Mouse (Mus musculus) midbrain, embryonic 10.5 days (tissue): ENCODE measurements around the gene Syap1. TPM values are rescaled to one million over a fixed set of nuclear protein-coding genes. Genes with fewer than 3 reads are reported as not detected.
"Not testable (repeated sequence)": the region's sequence is repeated elsewhere in the genome, so short reads cannot be mapped to it uniquely, and the experiment has no call there.

ENCODE experiments used
- DNase-seq: peaks from one replicate; pipeline ENCODE4 v3.0.0-alpha.2; 2017; ENCODE audit warnings: low spot score
- H3K27ac ChIP-seq: fragments of 300-500 bp; sonication (generic); replicated peaks from 2 replicates; pipeline ENCODE4 v1.5.1; 2016; ENCODE audit warnings: mild to moderate bottlenecking
- H3K27me3 ChIP-seq: fragments of 300-500 bp; sonication (generic); 2 replicates; pipeline ENCODE4 v1.6.1; 2016; ENCODE audit warnings: low read depth, mild to moderate bottlenecking; ENCODE audit not compliant: poor library complexity, severe bottlenecking
- H3K36me3 ChIP-seq: fragments of 300-500 bp; sonication (generic); 2 replicates; pipeline ENCODE4 v1.6.1; 2016; ENCODE audit warnings: mild to moderate bottlenecking, moderate library complexity
- H3K4me1 ChIP-seq: fragments of 300-500 bp; sonication (generic); 2 replicates; pipeline ENCODE4 v1.6.1; 2016
- H3K4me3 ChIP-seq: fragments of 300-500 bp; sonication (generic); 2 replicates; pipeline ENCODE4 v1.5.1; 2016; ENCODE audit warnings: mild to moderate bottlenecking, moderate library complexity
- H3K9me3 ChIP-seq: fragments of 300-500 bp; sonication (generic); replicated peaks from 2 replicates; pipeline ENCODE4 v1.6.1; 2016; ENCODE audit warnings: mild to moderate bottlenecking
- WGBS: fragments of 180-500 bp; shearing (Covaris S2); methylation state at CpG from one replicate; pipeline ENCODE4 v1.1.7; 2016; 5-methylcytosine and 5-hydroxymethylcytosine counted together
- polyA plus RNA-seq: library from polyadenylated mRNA; unstranded; fragments of >200 nt; fragmentation: Nextera tagmentation; extraction: Ambion mirVana; gene quantifications from 2 replicates; pipeline ENCODE4 v1.2.1, GENCODE M21; 2016

Gene Syap1
- polyA plus RNA-seq, 1 experiment from 2014 or later = 25.7 TPM

DNA sequence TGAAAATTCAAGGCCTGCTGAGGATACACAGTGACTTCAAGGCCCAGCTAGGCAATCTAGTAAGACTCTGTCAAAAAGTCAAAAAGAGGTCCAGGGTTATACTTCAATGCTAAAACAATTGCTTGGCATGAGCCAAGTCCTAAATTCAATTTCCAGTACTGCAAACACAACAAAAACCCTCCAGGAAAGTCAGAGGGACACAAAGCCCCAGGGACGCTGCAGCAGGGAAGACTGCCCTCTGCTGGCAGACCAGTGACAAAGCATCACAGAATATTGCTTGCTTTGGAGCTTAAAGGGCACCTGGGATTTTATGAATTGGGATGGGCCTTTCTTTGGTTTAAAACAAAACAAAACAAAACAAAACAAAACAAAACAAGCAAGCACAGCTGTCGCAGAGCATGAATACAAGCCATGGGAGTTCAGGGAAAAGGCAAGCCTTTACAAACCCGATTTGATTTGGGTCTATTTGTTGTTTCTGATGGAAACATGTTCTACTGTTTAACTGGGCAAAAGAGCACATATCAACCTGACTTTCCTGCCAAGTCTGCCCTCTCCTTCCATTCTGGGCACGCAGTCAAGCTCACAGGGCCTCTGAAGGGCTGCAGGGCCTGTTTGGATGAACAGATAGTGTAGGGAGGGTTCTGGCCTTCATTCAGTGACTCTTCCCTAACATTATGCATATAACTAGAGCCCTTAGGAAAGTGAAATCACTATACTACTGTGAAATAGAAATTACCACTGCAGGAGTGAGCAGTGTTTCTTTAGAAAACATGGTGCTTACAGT lies 16.3 kb downstream of the Syap1 start:
- DNase-seq = peak; percentile 11
- Histone ChIP-seq H3K36me3 (peaks cover 45% of the 10 kb centered on the region), H3K27me3 (peaks cover 13% of the 10 kb centered on the region; the same call in 1 of the 2 replicates), H3K4me3 (no peak overlapping the region), H3K9me3 (no peaks in the 10 kb centered on the region), H3K27ac (no peak overlapping the region), H3K4me1 (no peaks in the 10 kb centered on the region)
- WGBS = 43% methylated on average over 4 of the region's 4 CpGs

DNA sequence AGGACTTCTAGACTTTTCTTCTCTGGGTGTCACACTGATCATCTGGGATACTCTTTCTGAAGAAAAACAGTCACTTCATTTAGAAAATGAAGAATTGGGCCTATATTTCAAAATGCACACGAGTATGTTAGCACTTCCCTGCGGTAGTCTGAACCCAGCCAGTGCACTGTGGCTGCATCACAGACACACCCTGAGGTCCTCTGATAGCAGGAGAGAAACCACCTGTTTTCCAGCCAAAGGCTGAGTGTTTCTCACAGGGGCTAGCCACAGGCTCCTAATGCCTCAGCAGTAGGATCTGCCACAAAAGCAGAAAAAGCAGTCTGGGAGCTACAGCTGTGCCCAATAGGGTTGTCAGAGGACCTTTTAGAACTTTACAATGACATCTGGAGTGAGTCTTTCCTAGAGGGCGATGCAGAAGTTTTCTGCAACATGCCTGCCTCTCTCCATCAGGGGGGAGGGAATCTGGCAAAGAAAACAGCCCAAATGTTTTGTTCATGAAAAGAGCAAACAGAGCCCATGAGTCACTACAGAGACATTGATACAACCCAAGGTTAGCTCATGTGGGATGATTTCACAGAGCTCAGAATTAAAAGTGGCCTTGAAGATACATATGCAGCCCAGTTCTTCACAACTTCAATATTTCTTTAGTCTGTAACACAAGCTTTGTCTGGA lies 19.8 kb downstream of the Syap1 start:
- no peak for DNase-seq
- WGBS = 85% methylated on average over 3 of the region's 3 CpGs
- Histone ChIP-seq H3K4me3 (no peak overlapping the region), H3K36me3 (peaks cover 41% of the 10 kb centered on the region), H3K9me3 (no peaks in the 10 kb centered on the region), H3K4me1 (no peaks in the 10 kb centered on the region), H3K27ac (no peak overlapping the region), H3K27me3 (peaks cover 20% of the 10 kb centered on the region)

DNA sequence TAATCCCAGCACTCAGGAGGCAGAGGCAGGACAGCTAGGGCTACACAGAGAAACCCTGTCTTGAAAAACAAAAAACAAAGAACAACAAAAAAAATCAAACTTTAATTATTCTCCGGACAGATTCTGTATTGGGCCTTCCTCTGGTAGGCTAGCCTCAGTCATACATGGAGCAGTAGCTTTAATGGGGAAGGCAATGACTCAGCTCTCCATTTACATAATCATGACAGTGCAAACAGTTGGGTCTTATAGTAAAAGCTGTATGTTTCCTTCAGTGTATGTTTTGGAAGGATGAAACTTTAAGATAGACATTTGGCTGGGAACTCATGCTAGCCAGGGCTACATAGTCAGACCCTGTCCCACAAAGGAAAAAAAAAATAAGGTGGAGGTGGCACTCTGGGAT lies 39.6 kb downstream of the Syap1 start:
- no peak for DNase-seq
- Histone ChIP-seq H3K27me3 (peaks cover 6% of the 10 kb centered on the region; the same call in 1 of the 2 replicates), H3K4me3 (no peak overlapping the region), H3K9me3 (no peaks in the 10 kb centered on the region), H3K27ac (no peak overlapping the region), H3K36me3 (no peaks in the 10 kb centered on the region), H3K4me1 (no peaks in the 10 kb centered on the region)
- 86% methylated on average over 1 of the region's 1 CpGs for WGBS

DNA sequence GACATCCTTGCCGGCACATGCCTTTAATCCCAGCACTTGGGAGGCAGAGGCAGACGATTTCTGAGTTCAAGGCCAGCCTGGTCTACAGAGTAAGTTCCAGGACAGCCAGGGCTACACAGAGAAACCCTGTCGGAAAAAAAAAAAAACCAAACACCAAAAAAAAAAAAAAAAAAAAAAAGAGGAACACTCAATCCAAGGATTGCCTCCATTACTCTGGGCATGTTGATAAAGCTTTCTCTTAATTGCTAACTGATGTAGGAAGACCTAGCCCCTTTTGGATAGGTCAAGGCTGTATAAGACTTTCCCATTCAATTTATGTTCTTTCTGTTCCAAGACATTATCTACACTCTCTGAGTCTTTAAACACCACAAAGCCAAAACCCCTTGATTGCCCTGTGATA lies 42.7 kb downstream of the Syap1 start:
- no peak overlapping the region for H3K27ac ChIP-seq
- 92% methylated on average over 2 of the region's 3 CpGs for WGBS
- no peak overlapping the region for H3K4me3 ChIP-seq
- H3K36me3 ChIP-seq = no peaks in the 10 kb centered on the region
- no peaks in the 10 kb centered on the region for H3K4me1 ChIP-seq
- H3K27me3 ChIP-seq = peaks cover 6% of the 10 kb centered on the region; the same call in 1 of the 2 replicates
- DNase-seq = no peak
- H3K9me3 ChIP-seq = no peaks in the 10 kb centered on the region

DNA sequence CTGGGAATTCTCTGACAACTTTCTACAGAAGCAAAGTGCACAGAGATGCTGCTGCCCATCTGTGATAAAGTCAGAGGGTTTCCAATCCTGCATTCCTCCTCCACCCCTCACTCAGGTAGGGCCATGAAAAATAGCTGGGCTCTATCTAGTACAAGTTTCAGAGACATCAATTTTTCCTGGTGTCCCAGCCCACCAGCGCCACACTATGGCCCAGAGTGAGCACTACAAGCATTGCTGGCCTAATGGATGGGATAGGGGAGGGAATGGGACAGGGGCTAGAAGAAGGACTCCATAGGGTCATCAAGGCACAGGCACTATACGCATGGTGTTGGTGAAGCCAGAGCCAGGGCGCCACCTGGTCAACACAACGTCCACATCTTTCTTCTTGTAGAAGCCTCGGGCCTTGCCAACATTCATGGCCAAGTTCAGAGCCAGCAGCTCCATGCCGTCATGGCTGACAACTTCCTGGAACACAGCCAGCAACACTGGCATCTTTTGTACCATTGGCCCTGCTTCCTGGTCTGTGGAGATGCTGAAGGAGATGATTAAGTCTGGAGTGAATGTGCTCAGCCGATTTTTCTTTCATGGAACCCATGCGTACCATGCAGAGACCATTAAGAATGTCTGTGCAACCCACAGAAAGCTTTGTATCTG lies 43.7 kb downstream of the Syap1 start:
- H3K27me3 ChIP-seq = peaks cover 6% of the 10 kb centered on the region; the same call in 1 of the 2 replicates

DNA sequence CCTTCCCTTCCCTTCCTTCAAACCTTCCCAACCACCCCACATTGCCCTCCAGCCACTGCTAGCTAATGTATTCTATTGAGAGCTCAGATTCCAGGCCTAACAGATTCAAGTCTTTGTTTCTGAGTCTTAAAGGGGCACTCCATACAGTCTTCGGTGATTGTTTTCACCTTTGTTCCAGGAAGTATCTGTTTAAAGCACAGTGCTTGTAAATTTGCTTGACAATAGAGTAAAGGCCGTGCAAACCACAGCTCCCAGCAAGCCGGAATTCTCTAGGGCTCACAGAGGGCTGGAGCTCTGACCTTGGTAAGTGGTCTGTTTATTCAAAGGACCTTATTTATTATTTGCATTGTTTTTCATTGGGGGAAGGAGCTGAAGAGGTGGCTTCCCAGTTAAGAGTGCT lies 56.1 kb downstream of the Syap1 start:
- Histone ChIP-seq H3K36me3 (no peaks in the 10 kb centered on the region), H3K9me3 (no peaks in the 10 kb centered on the region), H3K4me3 (no peak overlapping the region), H3K27ac (peak overlapping the region; percentile 33; the same call in 1 of the 2 replicates), H3K27me3 (peaks cover 51% of the 10 kb centered on the region), H3K4me1 (peaks cover 18% of the 10 kb centered on the region)
- peak; percentile 13 for DNase-seq
- WGBS = 33% methylated on average over 3 of the region's 3 CpGs

More for the DNA sequence above, 43.7 kb downstream of the Syap1 start:
- 77% methylated on average over 8 of the region's 8 CpGs for WGBS
- Histone ChIP-seq H3K4me1 (no peaks in the 10 kb centered on the region), H3K4me3 (no peak overlapping the region), H3K9me3 (no peaks in the 10 kb centered on the region), H3K36me3 (no peaks in the 10 kb centered on the region), H3K27ac (no peak overlapping the region)
- DNase-seq = no peak

DNA sequence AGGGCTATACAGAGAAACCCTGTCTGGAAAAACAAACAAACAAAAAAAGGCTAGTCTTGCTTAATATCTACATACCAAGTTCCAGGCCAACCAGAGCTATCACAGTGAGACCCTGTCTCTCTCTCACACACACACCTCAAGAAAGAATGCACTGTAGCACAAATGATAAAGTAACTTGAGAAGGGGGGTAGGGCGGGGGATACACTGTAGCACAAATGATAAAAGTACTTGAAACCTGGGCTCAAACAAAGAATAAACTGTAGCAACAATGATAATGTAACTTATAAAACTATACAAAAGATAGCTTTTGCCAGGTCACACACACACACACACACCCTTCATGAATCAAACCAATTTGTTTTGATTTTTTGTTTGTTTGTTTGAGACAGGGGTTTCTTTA lies 56.7 kb downstream of the Syap1 start:
- 58% methylated on average over 1 of the region's 1 CpGs for WGBS
- no peak overlapping the region for H3K4me3 ChIP-seq
- peaks cover 18% of the 10 kb centered on the region for H3K4me1 ChIP-seq
- H3K9me3 ChIP-seq = no peaks in the 10 kb centered on the region
- no peak for DNase-seq
- H3K27me3 ChIP-seq = peaks cover 45% of the 10 kb centered on the region
- no peaks in the 10 kb centered on the region for H3K36me3 ChIP-seq
- peak overlapping the region; percentile 33; the same call in 1 of the 2 replicates for H3K27ac ChIP-seq

DNA sequence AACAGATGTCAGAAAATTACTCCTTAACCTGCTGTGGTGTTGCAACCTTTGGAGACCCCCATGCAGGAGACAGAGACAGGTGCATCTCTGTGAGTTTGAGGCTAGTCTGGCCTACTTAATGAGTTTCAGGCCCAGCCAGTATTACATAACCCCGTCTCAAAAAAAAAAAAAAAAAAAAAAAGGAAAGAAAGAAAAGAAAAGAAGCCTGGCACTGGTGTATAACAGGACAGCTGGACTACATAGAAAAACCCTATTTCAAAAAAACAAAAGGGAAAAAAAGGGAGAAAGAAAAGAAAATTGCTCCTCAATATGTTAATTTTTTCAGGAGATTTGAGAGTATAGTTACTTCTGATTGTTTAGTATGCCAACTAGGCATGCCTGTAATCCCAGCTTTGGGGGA lies 57.2 kb downstream of the Syap1 start:
- Histone ChIP-seq H3K4me3 (no peak overlapping the region), H3K36me3 (no peaks in the 10 kb centered on the region), H3K4me1 (peaks cover 18% of the 10 kb centered on the region), H3K27me3 (peaks cover 45% of the 10 kb centered on the region), H3K27ac (no peak overlapping the region), H3K9me3 (no peaks in the 10 kb centered on the region)
- WGBS = 38% methylated on average over 1 of the region's 1 CpGs
- DNase-seq = no peak

DNA sequence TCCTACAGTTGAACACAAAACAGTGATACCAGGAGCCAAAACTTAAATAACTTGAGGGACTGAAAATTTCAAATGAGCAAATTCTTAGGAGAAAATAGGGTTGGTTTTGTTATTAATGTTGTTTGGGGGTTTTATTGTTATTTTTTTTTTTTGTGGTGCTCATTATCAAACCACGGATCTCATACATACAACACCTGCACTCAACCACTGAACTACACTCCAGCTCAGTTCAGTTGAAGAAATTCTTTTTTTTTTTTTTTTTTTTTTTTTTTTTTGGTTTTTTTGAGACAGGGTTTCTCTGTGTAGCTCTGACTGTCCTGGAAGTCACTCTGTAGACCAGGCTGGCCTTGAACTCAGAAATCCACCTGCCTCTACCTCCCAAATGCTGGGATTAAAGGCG lies 57.9 kb downstream of the Syap1 start:
- not testable (repeated sequence) for DNase-seq
- WGBS = 52% methylated on average over 2 of the region's 2 CpGs

DNA sequence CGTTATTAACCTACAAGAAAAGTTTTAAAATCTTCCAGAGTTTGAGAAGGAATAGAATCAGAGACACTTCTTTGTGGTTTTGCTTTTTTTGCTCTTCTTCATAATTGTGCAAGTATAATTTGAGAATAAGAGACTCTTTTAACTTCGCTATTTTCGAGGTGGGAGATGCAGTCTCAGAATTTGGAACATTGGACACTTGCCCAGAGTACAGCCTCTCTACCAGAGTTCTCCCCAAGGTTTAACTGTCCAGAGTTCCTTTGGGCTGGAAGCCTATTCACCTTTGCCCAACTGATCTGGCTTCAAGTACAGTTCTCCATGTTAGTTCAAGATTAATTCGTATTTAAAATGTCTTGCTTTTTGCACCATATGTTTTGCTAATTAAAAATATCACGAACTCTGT lies 58.5 kb downstream of the Syap1 start:
- Histone ChIP-seq H3K4me1 (peaks cover 18% of the 10 kb centered on the region), H3K27me3 (peaks cover 40% of the 10 kb centered on the region), H3K4me3 (peak overlapping the region; percentile 70), H3K9me3 (no peaks in the 10 kb centered on the region), H3K36me3 (no peaks in the 10 kb centered on the region), H3K27ac (peak overlapping the region; percentile 71)
- 42% methylated on average over 5 of the region's 5 CpGs for WGBS
- no peak for DNase-seq

More for the DNA sequence above, 57.9 kb downstream of the Syap1 start:
- not testable (repeated sequence) for H3K27ac ChIP-seq, H3K4me3 ChIP-seq, H3K36me3 ChIP-seq, H3K9me3 ChIP-seq
- Histone ChIP-seq H3K27me3 (peaks cover 43% of the 10 kb centered on the region), H3K4me1 (peaks cover 18% of the 10 kb centered on the region)

DNA sequence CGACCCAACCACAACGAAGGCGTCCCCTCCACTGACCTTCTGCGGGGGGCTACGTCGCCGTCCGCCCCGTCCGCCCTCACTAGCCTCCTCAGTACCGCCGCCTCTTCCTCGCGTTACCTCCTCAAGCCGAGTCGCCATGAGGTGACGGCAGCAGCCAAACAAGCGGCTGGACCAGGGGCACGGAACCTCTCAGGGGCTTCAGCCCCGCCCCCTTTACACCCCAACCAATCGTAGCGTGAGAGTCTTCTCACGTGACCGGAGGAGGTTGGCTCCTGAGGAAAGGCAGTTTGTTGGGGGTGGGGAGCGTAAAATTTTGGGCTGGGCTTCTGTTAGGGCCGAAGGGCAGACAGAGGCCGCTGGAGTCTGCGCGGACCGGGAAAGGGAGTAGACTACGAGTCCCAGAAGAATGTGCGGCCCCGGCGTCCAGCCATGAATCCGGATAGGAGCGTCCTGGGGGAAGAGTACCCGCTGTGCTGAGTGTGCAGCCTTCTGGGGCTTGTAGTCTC lies 59.0 kb downstream of the Syap1 start, which contains the start of gene Txlng:
Gene Txlng, minus strand, starts transcription at position 252 of the 506 bp plus-strand sequence.
- 19% methylated on average over 37 of the region's 37 CpGs for WGBS
- Histone ChIP-seq H3K36me3 (no peaks in the 10 kb centered on the region), H3K4me1 (peaks cover 18% of the 10 kb centered on the region), H3K27ac (peak within 1 kb of the TSS; percentile 79), H3K27me3 (peaks cover 35% of the 10 kb centered on the region), H3K9me3 (no peaks in the 10 kb centered on the region), H3K4me3 (peak within 1 kb of the TSS; percentile 70)
- DNase-seq = peak; percentile 93

DNA sequence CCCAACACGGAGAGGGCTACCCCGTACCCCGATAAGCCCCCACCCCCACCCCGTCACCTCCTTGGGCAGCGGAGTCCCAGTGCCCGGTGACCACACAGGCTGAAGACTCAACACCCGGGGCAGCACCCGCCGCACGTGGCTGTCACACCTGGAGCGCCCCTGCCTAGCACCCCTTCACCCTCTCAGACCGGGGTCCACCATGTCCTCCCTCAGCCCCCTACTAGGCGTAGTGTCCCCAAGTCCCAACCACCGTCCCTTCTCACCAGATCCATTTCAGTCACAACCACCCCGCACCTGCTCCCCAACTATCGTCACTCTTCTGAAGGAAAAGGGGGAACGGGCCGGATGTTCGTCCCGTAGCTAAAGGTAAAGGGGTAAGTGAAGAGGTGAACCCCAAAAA lies 59.5 kb downstream of the Syap1 start:
- no peak for DNase-seq
- peaks cover 30% of the 10 kb centered on the region for H3K27me3 ChIP-seq
- H3K27ac ChIP-seq = peak overlapping the region; percentile 79
- H3K9me3 ChIP-seq = no peaks in the 10 kb centered on the region
- peaks cover 18% of the 10 kb centered on the region for H3K4me1 ChIP-seq
- WGBS = 23% methylated on average over 19 of the region's 20 CpGs
- H3K4me3 ChIP-seq = peak overlapping the region; percentile 70
- H3K36me3 ChIP-seq = no peaks in the 10 kb centered on the region
